Mouse (Mus musculus) megakaryocyte, embryonic 14.5 days (primary cell): Measurements from ENCODE around the gene Rmnd5b. TPM values are rescaled to one million over a fixed set of nuclear protein-coding genes. Genes with fewer than 3 reads are reported as not detected.
"Not testable (repeated sequence)": the region's sequence is repeated elsewhere in the genome, so short reads cannot be mapped to it uniquely, and the experiment has no call there.

Experiments used
- H3K27me3 ChIP-seq: replicated peaks from 2 replicates; pipeline ENCODE3; 2012; ENCODE audit warnings: inconsistent platforms
- H3K36me3 ChIP-seq: replicated peaks from 2 replicates; pipeline ENCODE3; 2012; ENCODE audit warnings: low read length, inconsistent platforms, mixed read lengths
- H3K4me1 ChIP-seq: 2 replicates; pipeline ENCODE4 v1.6.1; 2012; ENCODE audit warnings: inconsistent platforms
- H3K4me3 ChIP-seq: replicated peaks from 2 replicates; pipeline ENCODE3; 2012; ENCODE audit warnings: moderate library complexity, mild to moderate bottlenecking, inconsistent platforms
- H3K9me3 ChIP-seq: 2 replicates; pipeline ENCODE4 v1.6.1; 2012; ENCODE audit warnings: inconsistent platforms
- FLI1 ChIP-seq: IDR thresholded peaks from 2 replicates; pipeline ENCODE4 v1.6.1; 2012; ENCODE audit warnings: low read length, inconsistent platforms, mixed read lengths
- GATA1 ChIP-seq: IDR thresholded peaks from 3 replicates; pipeline ENCODE4 v1.6.1; 2012; ENCODE audit warnings: mixed read lengths, low read length, inconsistent platforms, borderline replicate concordance
- polyA plus RNA-seq: library from polyadenylated mRNA; stranded (reverse); fragments of >175 nt; gene quantifications from 2 replicates; pipeline ENCODE4 v1.2.3, GENCODE M21; 2012; ENCODE audit warnings: low replicate concordance; ENCODE audit not compliant: insufficient read depth

Gene Rmnd5b
- polyA plus RNA-seq, 1 experiment, result 15.1 TPM

- H3K36me3 ChIP-seq, result peaks cover 89% of the 10 kb centered on the region
- H3K4me3 ChIP-seq, result peak overlapping the region; percentile 76
- H3K27me3 ChIP-seq, result no peaks in the 10 kb centered on the region
- TF ChIP-seq FLI1 (no peak), GATA1 (no peak)
- peaks cover 91% of the 10 kb centered on the region for H3K4me1 ChIP-seq
- no peaks in the 10 kb centered on the region for H3K9me3 ChIP-seq
These were observed 10.4 kb downstream of the Rmnd5b start for GRCm38 (mm10) chr11:51625187-51625820.

GRCm38 (mm10) chr11:51622971-51623491 is 12.7 kb downstream of the Rmnd5b start:
- Histone ChIP-seq H3K27me3 (no peaks in the 10 kb centered on the region), H3K9me3 (no peaks in the 10 kb centered on the region), H3K36me3 (peaks cover 68% of the 10 kb centered on the region), H3K4me3 (no peak overlapping the region), H3K4me1 (peaks cover 86% of the 10 kb centered on the region)
- no peak for TF ChIP-seq FLI1
- TF ChIP-seq GATA1, result no peak

GRCm38 (mm10) chr11:51621776-51622175 is 13.9 kb downstream of the Rmnd5b start:
- Histone ChIP-seq H3K4me3 (peak overlapping the region; percentile 15), H3K36me3 (peaks cover 56% of the 10 kb centered on the region), H3K4me1 (peaks cover 78% of the 10 kb centered on the region), H3K27me3 (no peaks in the 10 kb centered on the region), H3K9me3 (no peaks in the 10 kb centered on the region)
- TF ChIP-seq FLI1 (no peak), GATA1 (no peak)

- Histone ChIP-seq H3K4me3 (peak overlapping the region; percentile 96), H3K36me3 (peaks cover 41% of the 10 kb centered on the region), H3K27me3 (no peaks in the 10 kb centered on the region), H3K4me1 (peaks cover 72% of the 10 kb centered on the region), H3K9me3 (no peaks in the 10 kb centered on the region)
- no peak for TF ChIP-seq GATA1
- no peak for TF ChIP-seq FLI1
These were observed 15.6 kb downstream of the Rmnd5b start for GRCm38 (mm10) chr11:51620084-51620483.

GRCm38 (mm10) chr11:51619409-51620060 is 16.2 kb downstream of the Rmnd5b start, which contains the start of gene Nhp2:
Nhp2 (plus strand) TSS chr11:51619735.
- TF ChIP-seq GATA1 (no peak), FLI1 (no peak)
- H3K9me3 ChIP-seq, result no peaks in the 10 kb centered on the region
- peaks cover 72% of the 10 kb centered on the region for H3K4me1 ChIP-seq
- peak within 1 kb of the TSS; percentile 96 for H3K4me3 ChIP-seq
- H3K36me3 ChIP-seq, result peaks cover 35% of the 10 kb centered on the region
- no peaks in the 10 kb centered on the region for H3K27me3 ChIP-seq

GRCm38 (mm10) chr11:51618894-51619408 is 16.7 kb downstream of the Rmnd5b start:
- Histone ChIP-seq H3K27me3 (no peaks in the 10 kb centered on the region), H3K36me3 (peaks cover 29% of the 10 kb centered on the region), H3K4me3 (peak overlapping the region; percentile 96), H3K9me3 (no peaks in the 10 kb centered on the region), H3K4me1 (peaks cover 72% of the 10 kb centered on the region)
- TF ChIP-seq GATA1 (no peak), FLI1 (no peak)

GRCm38 (mm10) chr11:51617693-51618092 is 18.0 kb downstream of the Rmnd5b start:
- Histone ChIP-seq H3K27me3 (no peaks in the 10 kb centered on the region), H3K9me3 (no peaks in the 10 kb centered on the region), H3K36me3 (peaks cover 17% of the 10 kb centered on the region), H3K4me3 (peak overlapping the region; percentile 47), H3K4me1 (peaks cover 74% of the 10 kb centered on the region)
- no peak for TF ChIP-seq GATA1
- TF ChIP-seq FLI1, result no peak

- peaks cover 64% of the 10 kb centered on the region for H3K4me1 ChIP-seq
These were observed 19.6 kb downstream of the Rmnd5b start for GRCm38 (mm10) chr11:51616113-51616512.

GRCm38 (mm10) chr11:51615601-51616000 is 20.1 kb downstream of the Rmnd5b start:
- Histone ChIP-seq H3K36me3 (no peaks in the 10 kb centered on the region), H3K4me3 (peak overlapping the region; percentile 92), H3K27me3 (no peaks in the 10 kb centered on the region), H3K9me3 (no peaks in the 10 kb centered on the region), H3K4me1 (peaks cover 58% of the 10 kb centered on the region)
- TF ChIP-seq GATA1 (no peak), FLI1 (no peak)

More at GRCm38 (mm10) chr11:51616113-51616512, 19.6 kb downstream of the Rmnd5b start:
- not testable (repeated sequence) for H3K27me3 ChIP-seq, H3K36me3 ChIP-seq, H3K9me3 ChIP-seq
- H3K4me3 ChIP-seq, result peak overlapping the region; percentile 92

- Histone ChIP-seq H3K27me3 (no peaks in the 10 kb centered on the region), H3K36me3 (no peaks in the 10 kb centered on the region), H3K4me1 (peaks cover 54% of the 10 kb centered on the region), H3K9me3 (no peaks in the 10 kb centered on the region), H3K4me3 (peak overlapping the region; percentile 92)
- TF ChIP-seq FLI1 (no peak), GATA1 (no peak)
These were observed 20.6 kb downstream of the Rmnd5b start for GRCm38 (mm10) chr11:51615129-51615528.
